Mouse (Mus musculus): Measurements from ENCODE around the gene Sbf1.

- TF ChIP-seq POLR2A (IDR thresholded peaks at IDR 0.05; ENCODE audit: borderline replicate concordance, extremely low read depth, insufficient read depth, insufficient read length, poor library complexity, severe bottlenecking) (no peak), CTCF (IDR thresholded peaks at IDR 0.05; ENCODE audit: borderline replicate concordance, extremely low read depth, insufficient read depth, insufficient read length) (no peak)
Measured at GRCm38 (mm10) chr15:89282546-89282945, 32.6 kb downstream of the Sbf1 start.

Measured in brain, embryonic 14.5 days (tissue).